In genomic region chr11:69058729-69059356, GRCm38 (mm10) we compare ENCODE assay signal across 8 mouse cellular contexts. TPM values are rescaled to one million over a fixed set of nuclear protein-coding genes. Genes with fewer than 3 reads are reported as not detected.
DNase-seq lines count a peak whose midpoint lies in the region; ATAC-seq and TF ChIP-seq lines count a peak whose summit lies in the region.

No protein-coding gene starts in this region.

- H3K4me2 ChIP-seq in limb, embryonic 14.5 days (replicated peaks; ENCODE audit: low read depth, low read length, severe bottlenecking), result peak overlapping the region; percentile 53

- TF ChIP-seq POLR2A in cerebellum, adult 2 months (IDR thresholded peaks at IDR 0.05; ENCODE audit: borderline replicate concordance, insufficient read depth, low read length), result no peak
- TF ChIP-seq POLR2A in thymus, adult 2 months (IDR thresholded peaks at IDR 0.05; ENCODE audit: control insufficient read depth, extremely low read depth, insufficient read depth, low read length, poor library complexity), result no peak
- no peak for TF ChIP-seq POLR2A in limb, embryonic 14.5 days (IDR thresholded peaks at IDR 0.05; ENCODE audit: borderline replicate concordance, extremely low read depth, insufficient read depth, insufficient read length)

- no peak for TF ChIP-seq CTCF in cerebellum, adult 2 months (IDR thresholded peaks at IDR 0.05; ENCODE audit: borderline replicate concordance, insufficient read depth, low read depth, low read length)
- no peak for TF ChIP-seq CTCF in thymus, adult 2 months (IDR thresholded peaks at IDR 0.05; ENCODE audit: borderline replicate concordance, control insufficient read depth, extremely low read depth, insufficient read depth, low read length, poor library complexity)

- peak overlapping the region; percentile 81 for H3K27ac ChIP-seq in cerebellum, adult 2 months (ENCODE audit: insufficient read depth, low read length)
- H3K27ac ChIP-seq in thymus, adult 2 months (ENCODE audit: control insufficient read depth, insufficient read depth, low read length), result peak overlapping the region; percentile 75
- H3K27ac ChIP-seq in limb, embryonic 14.5 days (replicated peaks; ENCODE audit: low read depth, low read length), result peak overlapping the region; percentile 40

- no peaks in the 10 kb centered on the region for H3K9me3 ChIP-seq in limb, embryonic 14.5 days (ENCODE audit: control insufficient read depth, low read length)

- peak in 1 of 2 experiments; percentile 44 for DNase-seq in cerebellum, adult 2 months
- no peak for DNase-seq in cerebellum, postnatal 4 days (ENCODE audit: low spot score in 2 of 2)
- no peak for DNase-seq in thymus, adult 2 months
- DNase-seq in thymus, postnatal 25 days, result no peak
- DNase-seq in limb, embryonic 14.5 days (ENCODE audit: low spot score), result no peak
- DNase-seq in ovary, postnatal 14 days (ENCODE audit: low spot score), result no peak
- no peak for DNase-seq in left cerebral cortex, adult 8-10 months (ENCODE audit: low spot score in 2 of 2)

- no peaks in the 10 kb centered on the region for H3K27me3 ChIP-seq in cerebellum, adult 2 months (ENCODE audit: control insufficient read depth, insufficient read depth, low read length)
- H3K27me3 ChIP-seq in thymus, adult 2 months (ENCODE audit: control insufficient read depth, insufficient read depth, low read length), result no peaks in the 10 kb centered on the region
- H3K27me3 ChIP-seq in limb, embryonic 14.5 days (ENCODE audit: control insufficient read depth, insufficient read depth, low read length), result no peaks in the 10 kb centered on the region

- peaks cover 4% of the 10 kb centered on the region; the same call in 1 of the 2 replicates for H3K4me1 ChIP-seq in cerebellum, adult 2 months (ENCODE audit: control insufficient read depth, insufficient read depth, low read length)
- H3K4me1 ChIP-seq in thymus, adult 2 months (replicated peaks; ENCODE audit: control insufficient read depth, insufficient read depth, low read length), result peaks cover 30% of the 10 kb centered on the region
- H3K4me1 ChIP-seq in limb, embryonic 14.5 days (ENCODE audit: control insufficient read depth, insufficient read depth, low read length), result peaks cover 18% of the 10 kb centered on the region

- under 1% methylated on average over 19 of the region's 19 CpGs for WGBS in cerebellum, adult 2 months
- under 1% methylated on average over 19 of the region's 19 CpGs for WGBS in thymus, adult 2 months
- WGBS in limb, embryonic 14.5 days, result 3% methylated on average over 19 of the region's 19 CpGs

- peak overlapping the region; percentile 67 for H3K9ac ChIP-seq in limb, embryonic 14.5 days (ENCODE audit: low read depth, low read length, severe bottlenecking)

- ATAC-seq in limb, embryonic 14.5 days (ENCODE audit: low FRiP score, low read depth), result no peak
- no peak for ATAC-seq in megakaryocyte-erythroid progenitor cell, adult 5-6 weeks (replicated peaks; ENCODE audit: low FRiP score, low TSS enrichment, poor library complexity, severe bottlenecking)

- H3K4me3 ChIP-seq in cerebellum, adult 2 months (replicated peaks; ENCODE audit: insufficient read depth, low read depth, low read length), result peak overlapping the region; percentile 84
- peak overlapping the region; percentile 92 for H3K4me3 ChIP-seq in thymus, adult 2 months (ENCODE audit: control insufficient read depth, insufficient read depth, low read length)
- peak overlapping the region; percentile 54 for H3K4me3 ChIP-seq in limb, embryonic 14.5 days (replicated peaks; ENCODE audit: low read length)

- H3K36me3 ChIP-seq in thymus, adult 2 months (ENCODE audit: control insufficient read depth, insufficient read depth, low read length), result no peaks in the 10 kb centered on the region
- H3K36me3 ChIP-seq in limb, embryonic 14.5 days (ENCODE audit: control insufficient read depth, insufficient read depth, low read length), result peaks cover 2% of the 10 kb centered on the region; the same call in 1 of the 2 replicates

RNA-seq across cellular contexts. Expression of gene Borcs6, which starts 0.7 kb away (rescaled TPM):
- 34.9 and 36.7 TPM in 2 replicates for polyA plus RNA-seq in cerebellum, adult 2 months (2012; rRNA removed)
- polyA plus RNA-seq in thymus, adult 2 months (2012; rRNA removed), result 18.0 TPM in 2 replicates
- 15.2 and 15.6 TPM in 2 replicates for polyA plus RNA-seq in limb, embryonic 14.5 days (2012; rRNA removed)
- 12.3 and 13.9 TPM in 2 replicates for polyA plus RNA-seq in limb, embryonic 14.5 days (2014; fragmentation: Nextera tagmentation; extraction: Ambion mirVana)
- 10 to 100 TPM; 32.3 to 37.9 (median 33.5) TPM for total RNA-seq in left cerebral cortex, adult 8-10 months (2022)
- 0.46 and 7.0 TPM in 2 replicates for total RNA-seq in megakaryocyte-erythroid progenitor cell, adult 5-6 weeks (2014; fragmentation: Nextera tagmentation)
- total RNA-seq in megakaryocyte-erythroid progenitor cell, adult 5-6 weeks (2017), result 3.5 TPM in 2 replicates

RNA-seq across cellular contexts. Expression of gene Tmem107, which starts 11.8 kb away (rescaled TPM):
- 13.4 and 15.8 TPM in 2 replicates for polyA plus RNA-seq in cerebellum, adult 2 months (2012; rRNA removed)
- 31.1 and 33.0 TPM in 2 replicates for polyA plus RNA-seq in thymus, adult 2 months (2012; rRNA removed)
- polyA plus RNA-seq in limb, embryonic 14.5 days (2012; rRNA removed), result 47.8 and 71.0 TPM in 2 replicates
- 54.4 and 55.2 TPM in 2 replicates for polyA plus RNA-seq in limb, embryonic 14.5 days (2014; fragmentation: Nextera tagmentation; extraction: Ambion mirVana)
- 10 to 100 TPM; 15.2 to 19.4 (median 17.1) TPM for total RNA-seq in left cerebral cortex, adult 8-10 months (2022)
- 33.8 and 51.0 TPM in 2 replicates for total RNA-seq in megakaryocyte-erythroid progenitor cell, adult 5-6 weeks (2014; fragmentation: Nextera tagmentation)
- 16.2 and 33.4 TPM in 2 replicates for total RNA-seq in megakaryocyte-erythroid progenitor cell, adult 5-6 weeks (2017)

RNA-seq across cellular contexts. Expression of gene Aurkb, which starts 13.4 kb away (rescaled TPM):
- 0.51 and 0.55 TPM in 2 replicates for polyA plus RNA-seq in cerebellum, adult 2 months (2012; rRNA removed)
- polyA plus RNA-seq in thymus, adult 2 months (2012; rRNA removed), result 192 and 276 TPM in 2 replicates
- 124 and 144 TPM in 2 replicates for polyA plus RNA-seq in limb, embryonic 14.5 days (2012; rRNA removed)
- polyA plus RNA-seq in limb, embryonic 14.5 days (2014; fragmentation: Nextera tagmentation; extraction: Ambion mirVana), result 109 and 116 TPM in 2 replicates
- total RNA-seq in left cerebral cortex, adult 8-10 months (2022), result under 1 TPM; 0.53 to 0.80 (median 0.62) TPM
- 118 and 122 TPM in 2 replicates for total RNA-seq in megakaryocyte-erythroid progenitor cell, adult 5-6 weeks (2014; fragmentation: Nextera tagmentation)
- 60.0 and 75.0 TPM in 2 replicates for total RNA-seq in megakaryocyte-erythroid progenitor cell, adult 5-6 weeks (2017)

RNA-seq across cellular contexts. Expression of gene Vamp2, which starts 29.4 kb away (rescaled TPM):
- 672 and 700 TPM in 2 replicates for polyA plus RNA-seq in cerebellum, adult 2 months (2012; rRNA removed)
- polyA plus RNA-seq in thymus, adult 2 months (2012; rRNA removed), result 159 and 175 TPM in 2 replicates
- polyA plus RNA-seq in limb, embryonic 14.5 days (2012; rRNA removed), result 199 and 224 TPM in 2 replicates
- 89.8 and 98.1 TPM in 2 replicates for polyA plus RNA-seq in limb, embryonic 14.5 days (2014; fragmentation: Nextera tagmentation; extraction: Ambion mirVana)
- total RNA-seq in left cerebral cortex, adult 8-10 months (2022), result 1,000 to 10,000 TPM; 1,002 to 1,054 (median 1,038) TPM
- total RNA-seq in megakaryocyte-erythroid progenitor cell, adult 5-6 weeks (2014; fragmentation: Nextera tagmentation), result 46.7 and 60.3 TPM in 2 replicates
- 7.5 and 15.7 TPM in 2 replicates for total RNA-seq in megakaryocyte-erythroid progenitor cell, adult 5-6 weeks (2017)

RNA-seq across cellular contexts. Expression of gene Per1, which starts 36.2 kb away (rescaled TPM):
- polyA plus RNA-seq in cerebellum, adult 2 months (2012; rRNA removed), result 34.4 and 37.2 TPM in 2 replicates
- polyA plus RNA-seq in thymus, adult 2 months (2012; rRNA removed), result 28.0 and 29.6 TPM in 2 replicates
- 19.3 and 25.4 TPM in 2 replicates for polyA plus RNA-seq in limb, embryonic 14.5 days (2012; rRNA removed)
- polyA plus RNA-seq in limb, embryonic 14.5 days (2014; fragmentation: Nextera tagmentation; extraction: Ambion mirVana), result 16.0 and 22.5 TPM in 2 replicates
- total RNA-seq in left cerebral cortex, adult 8-10 months (2022), result 100 to 1,000 TPM; 105 to 140 (median 114) TPM
- 11.3 and 17.6 TPM in 2 replicates for total RNA-seq in megakaryocyte-erythroid progenitor cell, adult 5-6 weeks (2014; fragmentation: Nextera tagmentation)
- total RNA-seq in megakaryocyte-erythroid progenitor cell, adult 5-6 weeks (2017), result 4.7 and 12.5 TPM in 2 replicates

Comparison
In these comparisons a context has a peak if more than half of its experiments do, and no peak if none do; other contexts are left out.
1. RNA of gene Aurkb, which starts 13.4 kb away (polyA plus RNA-seq): 192 to 276 TPM in thymus, adult 2 months and 109 to 144 TPM in limb, embryonic 14.5 days; 0.51 to 0.55 TPM in cerebellum, adult 2 months; every median in the first group is over 10 times any median in the second.
2. Peak in every context shown above with its lines, with median percentiles within 50 percentile points of each other: H3K27ac ChIP-seq and H3K4me3 ChIP-seq.